1 mouse cellular context compared by ENCODE assay signal in the genomic region with DNA sequence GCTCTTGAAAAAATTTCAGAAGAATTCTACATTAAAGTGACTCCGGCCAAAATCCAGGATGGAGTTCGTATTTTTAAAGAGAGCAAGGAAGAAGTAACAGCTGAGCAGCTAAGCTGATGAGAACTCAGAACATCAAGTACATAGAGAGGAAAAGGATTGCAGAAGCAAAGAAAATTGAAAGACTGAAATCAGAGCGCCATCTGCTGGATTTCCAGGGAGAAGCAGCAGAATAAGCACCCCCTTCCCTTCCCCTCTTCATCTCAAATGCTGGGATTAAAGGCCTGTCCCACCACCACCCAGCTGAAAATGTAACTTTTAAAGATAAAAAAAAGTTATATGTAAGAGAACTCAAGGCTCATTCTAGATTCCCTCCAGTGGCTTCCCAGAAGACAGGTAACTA.
A peak's percentile ranks its signal among the peaks of the same experiment; 100 is the strongest.
TF ChIP-seq lines count a peak whose summit lies in the region.

No protein-coding gene starts in this region.

TF ChIP-seq in MEL, 35 proteins besides CTCF, POLR2A, EP300 and RAD21:
- TF ChIP-seq SMC3 (IDR thresholded peaks at IDR 0.05; ENCODE audit: low read depth, low read length): peak; percentile 77
- peak; percentile 66 for TF ChIP-seq ZC3H11A (IDR thresholded peaks at IDR 0.05; ENCODE audit: low read depth, low read length)
- TF ChIP-seq CHD2 (IDR thresholded peaks at IDR 0.05; ENCODE audit: low read length): no peak
- 0 out of 2 replicates have a peak, but pooled peaks have one; percentile 13 for TF ChIP-seq ZNF384 (IDR thresholded peaks at IDR 0.05; ENCODE audit: low read depth, low read length)
- TF ChIP-seq SIN3A (IDR thresholded peaks at IDR 0.05; ENCODE audit: low read length): peak; percentile 27; the same call in 1 of the 2 replicates
- peak; percentile 56; the same call in 1 of the 2 replicates for TF ChIP-seq MAZ (IDR thresholded peaks at IDR 0.05; ENCODE audit: low read depth, low read length)
- TF ChIP-seq POLR2AphosphoS5 (IDR thresholded peaks at IDR 0.05; ENCODE audit: borderline replicate concordance, low read depth, low read length): no peak
